Mouse (Mus musculus) C2C12 (cell line): ENCODE data around the gene Efl1.

Source experiments
- CEBPB ChIP-seq: IDR thresholded peaks from one replicate; pipeline ENCODE4 v1.6.1; 2011; ENCODE audit warnings: low read depth, mild to moderate bottlenecking, control low read depth, moderate library complexity
- CTCF ChIP-seq: IDR thresholded peaks from one replicate; pipeline ENCODE4 v1.5.1; 2011; ENCODE audit not compliant: control insufficient read depth, insufficient read depth, insufficient read length
- USF1 ChIP-seq: IDR thresholded peaks from one replicate; pipeline ENCODE4 v1.6.1; 2011; ENCODE audit warnings: low read depth, mild to moderate bottlenecking, control low read depth, moderate library complexity

DNA sequence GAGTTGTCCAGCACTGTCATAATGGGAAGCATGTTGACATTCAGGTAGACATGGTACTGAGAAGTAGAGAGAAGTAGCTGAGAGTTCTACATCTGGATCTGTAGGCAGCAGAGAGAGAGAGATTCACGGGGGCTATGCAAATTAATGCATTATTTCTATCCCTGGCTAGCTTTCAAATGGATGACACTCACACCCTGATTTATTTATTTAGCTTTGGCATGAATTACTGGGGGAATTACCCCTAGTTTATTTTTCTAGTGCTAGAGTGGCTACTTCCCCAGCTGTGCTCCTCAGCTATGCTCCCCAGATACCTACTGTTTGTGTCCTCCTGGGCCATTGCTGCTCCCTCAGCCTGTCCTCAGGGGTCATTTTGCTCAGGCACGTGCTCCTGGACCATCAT is 144.2 kb downstream of the Efl1 start:
- TF ChIP-seq CTCF (no peak), CEBPB (no peak), USF1 (no peak)
